Mouse (Mus musculus) spleen, adult 2 months (tissue): ENCODE data around the gene Srm.

Experiments used
- CTCF ChIP-seq: fragments of 200-500 bp; IDR thresholded peaks from 2 replicates; pipeline ENCODE4 v1.5.1; 2011; ENCODE audit warnings: mild to moderate bottlenecking, inconsistent platforms; ENCODE audit not compliant: insufficient read depth, insufficient read length, insufficient replicate concordance; ENCODE audit errors: extremely low read depth
- POLR2A ChIP-seq: fragments of 200-500 bp; IDR thresholded peaks from 2 replicates; pipeline ENCODE4 v1.6.1; 2011; ENCODE audit warnings: low read depth, low read length, inconsistent platforms

GRCm38 (mm10) chr4:148602357-148603120, 11.2 kb downstream of the Srm start, which contains the start of gene Masp2:
- TF ChIP-seq CTCF (no peak), POLR2A (no peak)
